Mouse (Mus musculus): ENCODE measurements at regions not wholly inside any gene's neighbourhood (a gene's known extent, or its start where the extent isn't known, plus 50 kb on each side); places are given as distances from the start of the nearest gene placed in this dataset.

- H3K79me2 ChIP-seq (ENCODE audit: control insufficient read depth, insufficient read depth, low read length, poor library complexity), result no peaks in the 10 kb centered on the region
- H3K36me3 ChIP-seq (ENCODE audit: control insufficient read depth in 1 of 2, insufficient read depth in 2 of 2, low read length in 2 of 2), result no peaks in the 10 kb centered on the region
- H3K9ac ChIP-seq (ENCODE audit: control insufficient read depth, low read depth, low read length, poor library complexity, severe bottlenecking), result no peak overlapping the region
- H3K4me3 ChIP-seq (ENCODE audit: control insufficient read depth in 1 of 2, insufficient read depth in 1 of 2, low read depth in 2 of 2, low read length in 2 of 2), result no peak overlapping the region
- no peak for TF ChIP-seq BHLHE40 (IDR thresholded peaks at IDR 0.05; ENCODE audit: borderline replicate concordance, low read depth, low read length)
- no peak for TF ChIP-seq USF2 (IDR thresholded peaks at IDR 0.05; ENCODE audit: borderline replicate concordance in 1 of 2, insufficient read depth in 1 of 2, low read depth in 1 of 2, low read length in 2 of 2)
- TF ChIP-seq SMC3 (IDR thresholded peaks at IDR 0.05; ENCODE audit: low read depth, low read length), result no peak
- no peak for TF ChIP-seq MXI1 (IDR thresholded peaks at IDR 0.05; ENCODE audit: low read depth, low read length)
- TF ChIP-seq ZMIZ1 (IDR thresholded peaks at IDR 0.05; ENCODE audit: low read depth, low read length), result no peak
- TF ChIP-seq MYB (IDR thresholded peaks at IDR 0.05; ENCODE audit: low read depth, low read length), result no peak
- TF ChIP-seq CTCF (IDR thresholded peaks at IDR 0.05 in 2 of 3, conservative IDR thresholded peaks at IDR 0.05 in 1 of 3; ENCODE audit: control insufficient read depth in 1 of 3, insufficient read depth in 1 of 3, low read depth in 2 of 3, low read length in 3 of 3, poor library complexity in 1 of 3, severe bottlenecking in 1 of 3), result no peak
- no peak for TF ChIP-seq POLR2A (IDR thresholded peaks at IDR 0.05; ENCODE audit: control insufficient read depth in 1 of 2, insufficient read depth in 1 of 2, low read depth in 1 of 2, low read length in 2 of 2, poor library complexity in 1 of 2)
- TF ChIP-seq ELF1 (IDR thresholded peaks at IDR 0.05; ENCODE audit: low read depth, low read length), result no peak
- no peak for TF ChIP-seq HCFC1 (IDR thresholded peaks at IDR 0.05; ENCODE audit: low read depth, low read length)
- TF ChIP-seq NRF1 (IDR thresholded peaks at IDR 0.05; ENCODE audit: insufficient read depth, low read depth, low read length, poor library complexity, severe bottlenecking), result no peak
- TF ChIP-seq UBTF (IDR thresholded peaks at IDR 0.05; ENCODE audit: borderline replicate concordance, insufficient read depth, low read depth, low read length), result no peak
- no peak for TF ChIP-seq ZNF384 (IDR thresholded peaks at IDR 0.05; ENCODE audit: low read depth, low read length)
- TF ChIP-seq MAX (IDR thresholded peaks at IDR 0.05; ENCODE audit: low read length), result no peak
- no peak for TF ChIP-seq TAL1 (IDR thresholded peaks at IDR 0.05; ENCODE audit: low read length)
- TF ChIP-seq E2F4 (IDR thresholded peaks at IDR 0.05; ENCODE audit: borderline replicate concordance, low read depth, low read length), result no peak
- TF ChIP-seq RAD21 (IDR thresholded peaks at IDR 0.05; ENCODE audit: low read depth, low read length), result no peak
- no peak for TF ChIP-seq POLR2AphosphoS2 (IDR thresholded peaks at IDR 0.05; ENCODE audit: low read length)
- no peak for TF ChIP-seq ZKSCAN1 (IDR thresholded peaks at IDR 0.05; ENCODE audit: low read depth, low read length)
- no peaks in the 10 kb centered on the region for H3K9me3 ChIP-seq (replicated peaks; ENCODE audit: insufficient read depth, low read length)
- no peak overlapping the region for H3K27ac ChIP-seq (ENCODE audit: control insufficient read depth, low read depth, low read length)
- no peaks in the 10 kb centered on the region for H3K4me1 ChIP-seq (ENCODE audit: control insufficient read depth in 1 of 2, insufficient read depth in 2 of 2, low read length in 2 of 2)
- H3K27me3 ChIP-seq (ENCODE audit: control insufficient read depth in 1 of 2, insufficient read depth in 2 of 2, low read length in 2 of 2), result no peaks in the 10 kb centered on the region
- no peak for DNase-seq (ENCODE audit: low read depth, low spot score)
Observed at GRCm38 (mm10) chr12:27847397-27847796, 505.0 kb upstream of the Sox11 start.

- Histone ChIP-seq H3K9me3 (replicated peaks; ENCODE audit: insufficient read depth, low read length) (no peaks in the 10 kb centered on the region), H3K36me3 (ENCODE audit: control insufficient read depth in 1 of 2, insufficient read depth in 2 of 2, low read length in 2 of 2) (no peaks in the 10 kb centered on the region), H3K27ac (ENCODE audit: control insufficient read depth, low read depth, low read length) (no peak overlapping the region)
Observed at GRCm38 (mm10) chr12:27844958-27845357, 502.6 kb upstream of the Sox11 start.

More at GRCm38 (mm10) chr12:27844958-27845357, 502.6 kb upstream of the Sox11 start:
- H3K79me2 ChIP-seq (ENCODE audit: control insufficient read depth, insufficient read depth, low read length, poor library complexity), result no peaks in the 10 kb centered on the region
- H3K9ac ChIP-seq (ENCODE audit: control insufficient read depth, low read depth, low read length, poor library complexity, severe bottlenecking), result no peak overlapping the region
- no peak overlapping the region for H3K4me3 ChIP-seq (ENCODE audit: control insufficient read depth in 1 of 2, insufficient read depth in 1 of 2, low read depth in 2 of 2, low read length in 2 of 2)
- H3K27me3 ChIP-seq (ENCODE audit: control insufficient read depth in 1 of 2, insufficient read depth in 2 of 2, low read length in 2 of 2), result no peaks in the 10 kb centered on the region
- no peak for DNase-seq (ENCODE audit: low read depth, low spot score)
- TF ChIP-seq TAL1 (IDR thresholded peaks at IDR 0.05; ENCODE audit: low read length) (no peak), GABPA (IDR thresholded peaks at IDR 0.05; ENCODE audit: low read depth, low read length) (no peak), CHD1 (IDR thresholded peaks at IDR 0.05; ENCODE audit: low read depth, low read length) (no peak), POLR2AphosphoS2 (IDR thresholded peaks at IDR 0.05; ENCODE audit: low read length) (no peak), MAZ (IDR thresholded peaks at IDR 0.05; ENCODE audit: low read depth, low read length) (no peak), BHLHE40 (IDR thresholded peaks at IDR 0.05; ENCODE audit: borderline replicate concordance, low read depth, low read length) (no peak)
- no peaks in the 10 kb centered on the region for H3K4me1 ChIP-seq (ENCODE audit: control insufficient read depth in 1 of 2, insufficient read depth in 2 of 2, low read length in 2 of 2)

All from MEL (cell line).